Mouse (Mus musculus) testis, adult 2 months (tissue): ENCODE measurements around the gene Npas3.

Source experiments
- CTCF ChIP-seq: fragments of 200-500 bp; IDR thresholded peaks from 2 replicates; pipeline ENCODE4 v1.5.1; 2012; ENCODE audit warnings: low read depth, mild to moderate bottlenecking, inconsistent platforms, low read length, moderate library complexity; ENCODE audit not compliant: control insufficient read depth, insufficient read depth, insufficient replicate concordance
- POLR2A ChIP-seq: fragments of 200-500 bp; IDR thresholded peaks from 2 replicates; pipeline ENCODE4 v1.6.1; 2012; ENCODE audit warnings: low read depth, mild to moderate bottlenecking, inconsistent platforms, low read length, moderate library complexity; ENCODE audit not compliant: control insufficient read depth

- TF ChIP-seq CTCF: no peak
- TF ChIP-seq POLR2A: no peak
Measured at GRCm38 (mm10) chr12:53254160-53254480, 5.6 kb downstream of the Npas3 start.
